Mouse (Mus musculus): ENCODE data around the gene Vcl. TPM values are rescaled to one million over a fixed set of nuclear protein-coding genes. Genes with fewer than 3 reads are reported as not detected.

Gene Vcl
- 190 TPM for polyA plus RNA-seq (2014; fragmentation: Illumina TruSeq; extraction: RNeasy Lipid Tissue Mini Kit (QIAGEN cat#74804))

DNA sequence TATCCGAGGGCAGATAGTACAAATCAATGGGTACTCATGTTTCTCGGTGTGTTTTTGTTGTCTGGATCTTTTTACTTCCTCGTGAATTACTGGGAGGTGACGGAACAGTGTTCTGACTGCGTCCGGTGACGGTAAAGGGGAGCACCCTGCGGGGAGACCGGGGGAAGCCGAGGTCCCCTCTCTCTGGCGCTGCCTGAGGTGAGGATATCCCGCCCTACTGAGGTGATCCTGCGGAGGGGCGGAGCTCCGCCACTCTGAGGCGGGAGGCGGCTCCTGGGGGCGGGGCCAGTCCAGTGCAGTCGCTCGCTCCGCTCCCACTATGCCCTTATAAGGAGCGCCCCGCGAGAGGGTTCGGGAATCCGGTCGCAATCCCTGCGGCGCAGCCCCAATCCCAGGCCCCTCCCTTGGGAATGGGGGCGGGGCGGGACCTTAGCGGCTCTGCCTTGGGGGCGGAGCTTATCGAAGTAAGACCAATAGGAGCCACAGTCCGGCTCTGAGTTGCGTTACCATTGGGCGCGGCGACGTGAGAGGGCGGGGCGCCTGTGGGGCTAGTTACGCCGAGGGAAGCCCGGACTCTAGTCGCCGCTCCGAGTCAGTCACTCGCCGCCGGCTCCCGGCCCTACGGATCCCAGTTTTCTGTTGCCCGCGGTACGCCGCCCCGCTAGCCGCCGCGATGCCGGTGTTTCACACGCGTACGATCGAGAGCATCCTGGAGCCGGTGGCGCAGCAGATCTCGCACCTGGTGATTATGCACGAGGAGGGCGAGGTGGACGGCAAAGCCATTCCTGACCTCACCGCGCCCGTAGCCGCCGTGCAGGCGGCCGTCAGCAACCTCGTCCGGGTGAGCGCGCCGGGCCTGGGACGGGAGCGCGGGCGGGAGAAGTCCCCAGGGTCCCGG, at the start of gene Vcl:
Vcl (plus strand) TSS at position 551 of the 898 bp plus-strand sequence.

DNA sequence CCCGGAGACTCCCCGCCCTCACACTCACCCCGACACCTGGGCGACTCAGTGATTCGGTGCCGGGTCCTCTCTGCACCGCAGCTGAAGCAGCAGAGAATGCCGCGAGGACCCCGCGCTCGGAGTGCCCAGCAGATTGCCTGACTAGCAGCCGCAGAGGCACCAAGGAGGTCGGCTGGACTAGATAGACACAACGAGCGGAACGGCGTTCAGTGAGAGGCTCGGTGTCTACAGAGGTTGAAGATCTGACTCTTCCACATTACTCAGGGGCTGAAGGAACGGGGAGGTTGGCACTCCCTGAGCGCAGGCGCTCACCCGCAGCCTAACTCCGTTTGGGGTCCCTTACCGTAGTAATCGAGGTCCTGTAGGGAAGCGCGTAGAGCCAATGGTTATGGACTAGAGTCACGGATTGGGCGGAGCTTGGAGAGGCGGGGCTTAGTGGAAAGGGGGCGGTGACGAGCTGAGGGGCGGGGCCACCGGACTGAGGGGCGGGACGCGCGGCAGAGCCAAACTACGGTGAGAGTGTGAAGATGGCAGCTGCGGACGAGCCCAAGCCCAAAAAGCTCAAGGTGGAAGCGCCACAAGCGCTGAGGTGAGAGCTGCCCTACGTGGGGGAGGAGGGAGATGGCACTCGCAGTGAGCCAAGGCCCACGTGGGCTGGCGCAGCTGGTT, 123.0 kb downstream of the Vcl start, which contains the start of the genes Ap3m1 and Adk:
Ap3m1 (minus strand) TSS at position 397 of the 669 bp plus-strand sequence.
Adk (plus strand) TSS at position 463 of the 669 bp plus-strand sequence.

Other genes starting within 250 kb of the Vcl start
- 63.7 TPM for gene Fut11, start 234.4 kb upstream of the Vcl start, polyA plus RNA-seq (2014; fragmentation: Illumina TruSeq; extraction: RNeasy Lipid Tissue Mini Kit (QIAGEN cat#74804))
- 142 TPM for gene Chchd1, start 226.4 kb upstream of the Vcl start, polyA plus RNA-seq (2014; fragmentation: Illumina TruSeq; extraction: RNeasy Lipid Tissue Mini Kit (QIAGEN cat#74804))
- 6.8 TPM for gene Zswim8, start 221.8 kb upstream of the Vcl start, polyA plus RNA-seq (2014; fragmentation: Illumina TruSeq; extraction: RNeasy Lipid Tissue Mini Kit (QIAGEN cat#74804))
- gene Ndst2, start 194.8 kb upstream of the Vcl start, polyA plus RNA-seq (2014; fragmentation: Illumina TruSeq; extraction: RNeasy Lipid Tissue Mini Kit (QIAGEN cat#74804)): 3.0 TPM
- gene Camk2g, start 135.3 kb upstream of the Vcl start, polyA plus RNA-seq (2014; fragmentation: Illumina TruSeq; extraction: RNeasy Lipid Tissue Mini Kit (QIAGEN cat#74804)): 99.3 TPM
- 64.6 TPM for gene Plau, start 92.7 kb upstream of the Vcl start, polyA plus RNA-seq (2014; fragmentation: Illumina TruSeq; extraction: RNeasy Lipid Tissue Mini Kit (QIAGEN cat#74804))
- gene Ap3m1, start 123.1 kb downstream of the Vcl start, polyA plus RNA-seq (2014; fragmentation: Illumina TruSeq; extraction: RNeasy Lipid Tissue Mini Kit (QIAGEN cat#74804)): 272 TPM
- gene Adk, start 123.2 kb downstream of the Vcl start, polyA plus RNA-seq (2014; fragmentation: Illumina TruSeq; extraction: RNeasy Lipid Tissue Mini Kit (QIAGEN cat#74804)): 291 TPM

Measured in ovary, adult 10 weeks (tissue).